Mouse (Mus musculus) c-Kit-positive CD71-positive TER-119-negative erythroid progenitor cells, embryonic 14.5 days (primary cell): Measurements from ENCODE around the gene Cpox.

ENCODE experiments used
- DNase-seq: peaks from one replicate; pipeline ENCODE4 v3.0.0-alpha.2; 2013; ENCODE audit warnings: low read depth

Cpox gene

GRCm38 (mm10) chr16:58751314-58751713 lies 81.2 kb downstream of the Cpox start:
- no peak for DNase-seq

GRCm38 (mm10) chr16:58756191-58756590 lies 86.1 kb downstream of the Cpox start:
- no peak for DNase-seq

- DNase-seq = no peak
Observed at GRCm38 (mm10) chr16:58763076-58763475, 93.0 kb downstream of the Cpox start, which contains the start of gene Olfr172. Gene Olfr172, minus strand, starts transcription at chr16:58763176.
